Mouse (Mus musculus) spleen, postnatal 36 days (tissue): ENCODE data around the gene Prkcq.
"Not testable (repeated sequence)": the region's sequence is repeated elsewhere in the genome, so short reads cannot be mapped to it uniquely, and the experiment has no call there.

Experiments used
- DNase-seq, 2 experiments: peaks; one replicate each; pipeline ENCODE4 v3.0.0; 2022; ENCODE audit warnings: low spot score in 2 of 2, mixed read lengths in 1 of 2

Gene Prkcq

GRCm38 (mm10) chr2:11290931-11291330 is 119.0 kb downstream of the Prkcq start:
- DNase-seq = no peak

- DNase-seq = no peak
Measured at GRCm38 (mm10) chr2:11291570-11292405, 119.9 kb downstream of the Prkcq start.

- no peak for DNase-seq
Measured at GRCm38 (mm10) chr2:11293144-11293543, 121.2 kb downstream of the Prkcq start.

GRCm38 (mm10) chr2:11294643-11295191 is 122.8 kb downstream of the Prkcq start:
- no peak for DNase-seq

GRCm38 (mm10) chr2:11298811-11299210 is 126.9 kb downstream of the Prkcq start:
- DNase-seq = no peak

GRCm38 (mm10) chr2:11299366-11299765 is 127.5 kb downstream of the Prkcq start:
- no peak for DNase-seq

- DNase-seq = no peak
Measured at GRCm38 (mm10) chr2:11300362-11300761, 128.5 kb downstream of the Prkcq start.

GRCm38 (mm10) chr2:11320241-11320640 is 148.3 kb downstream of the Prkcq start:
- DNase-seq = peak; percentile 15 to 17

- DNase-seq = no peak
Measured at GRCm38 (mm10) chr2:11322396-11322795, 150.5 kb downstream of the Prkcq start.

GRCm38 (mm10) chr2:11327280-11327679 is 155.4 kb downstream of the Prkcq start:
- DNase-seq = no peak

- DNase-seq = no peak
Measured at GRCm38 (mm10) chr2:11329407-11330224, 157.7 kb downstream of the Prkcq start.

- peak; percentile 51 to 71 for DNase-seq
Measured at GRCm38 (mm10) chr2:11331528-11332446, 159.9 kb downstream of the Prkcq start.

- DNase-seq = peak; percentile 69 to 80
Measured at GRCm38 (mm10) chr2:11332469-11332868, 160.6 kb downstream of the Prkcq start.

- peak; percentile 78 to 82 for DNase-seq
Measured at GRCm38 (mm10) chr2:11333301-11334017, 161.6 kb downstream of the Prkcq start.

- DNase-seq = no peak
Measured at GRCm38 (mm10) chr2:11336320-11336719, 164.4 kb downstream of the Prkcq start.

- peak; percentile 33 to 36 for DNase-seq
Measured at GRCm38 (mm10) chr2:11338931-11339839, 167.3 kb downstream of the Prkcq start.

GRCm38 (mm10) chr2:11344691-11345090 is 172.8 kb downstream of the Prkcq start:
- no peak for DNase-seq

- DNase-seq = not testable (repeated sequence)
Measured at GRCm38 (mm10) chr2:11346419-11346818, 174.5 kb downstream of the Prkcq start.

- no peak for DNase-seq
Measured at GRCm38 (mm10) chr2:11347791-11348190, 175.9 kb downstream of the Prkcq start.
